Mouse (Mus musculus) intestine, postnatal 0 days (tissue): ENCODE measurements around the gene Suds3. TPM values are rescaled to one million over a fixed set of nuclear protein-coding genes. Genes with fewer than 3 reads are reported as not detected.

Source experiments
- ATAC-seq: fragments of 200-750 bp; cut with Nextera tagmentation; 2 replicates; pipeline ENCODE4 v1.8.0; 2017; ENCODE audit warnings: mild to moderate bottlenecking, moderate TSS enrichment, moderate library complexity
- H3K27ac ChIP-seq: fragments of 300-500 bp; sonication (generic); 2 replicates; pipeline ENCODE4 v1.5.1; 2014; ENCODE audit warnings: mild to moderate bottlenecking, low read depth, low read length, moderate library complexity
- H3K27me3 ChIP-seq: fragments of 300-500 bp; sonication (generic); replicated peaks from 2 replicates; pipeline ENCODE4 v1.6.1; 2014; ENCODE audit warnings: low read length, mixed read lengths; ENCODE audit not compliant: control insufficient read depth, insufficient read depth
- H3K36me3 ChIP-seq: fragments of 300-500 bp; sonication (generic); 2 replicates; pipeline ENCODE4 v1.6.1; 2014; ENCODE audit warnings: mild to moderate bottlenecking, moderate library complexity; ENCODE audit not compliant: control insufficient read depth, insufficient read depth
- H3K4me1 ChIP-seq: fragments of 300-500 bp; sonication (generic); replicated peaks from 2 replicates; pipeline ENCODE4 v1.6.1; 2014; ENCODE audit warnings: antibody characterized with exemption, low read length, mixed read lengths; ENCODE audit not compliant: control insufficient read depth, insufficient read depth
- H3K4me2 ChIP-seq: fragments of 300-500 bp; sonication (generic); replicated peaks from 2 replicates; pipeline ENCODE4 v1.6.1; 2014; ENCODE audit warnings: low read depth, mild to moderate bottlenecking, moderate library complexity
- H3K4me3 ChIP-seq: fragments of 300-500 bp; sonication (generic); 2 replicates; pipeline ENCODE4 v1.5.1; 2014; ENCODE audit warnings: low read depth, low read length
- H3K9ac ChIP-seq: fragments of 300-500 bp; sonication (generic); 2 replicates; pipeline ENCODE4 v1.6.1; 2014; ENCODE audit warnings: mild to moderate bottlenecking, low read depth, low read length
- H3K9me3 ChIP-seq: fragments of 300-500 bp; sonication (generic); 2 replicates; pipeline ENCODE4 v1.6.1; 2016; ENCODE audit warnings: mixed run types; ENCODE audit not compliant: control insufficient read depth
- CTCF ChIP-seq: sonication (generic); IDR thresholded peaks from 2 replicates; pipeline ENCODE4 v1.5.1; 2016; ENCODE audit warnings: low read depth, mild to moderate bottlenecking, control low read depth, antibody characterized with exemption, moderate library complexity
- WGBS: fragments of 180-500 bp; shearing (Covaris S2); extraction: QIAGEN DNeasy Blood & Tissue Kit; methylation state at CpG from one replicate; pipeline ENCODE4 v1.1.7; 2014; 5-methylcytosine and 5-hydroxymethylcytosine counted together
- polyA plus RNA-seq: library from polyadenylated mRNA; unstranded; fragments of >200 nt; fragmentation: Nextera tagmentation; extraction: Ambion mirVana; gene quantifications from 2 replicates; pipeline ENCODE4 v1.2.1, GENCODE M21; 2015

Gene Suds3
- polyA plus RNA-seq, 1 experiment from 2014 or later: 41.8 TPM

DNA sequence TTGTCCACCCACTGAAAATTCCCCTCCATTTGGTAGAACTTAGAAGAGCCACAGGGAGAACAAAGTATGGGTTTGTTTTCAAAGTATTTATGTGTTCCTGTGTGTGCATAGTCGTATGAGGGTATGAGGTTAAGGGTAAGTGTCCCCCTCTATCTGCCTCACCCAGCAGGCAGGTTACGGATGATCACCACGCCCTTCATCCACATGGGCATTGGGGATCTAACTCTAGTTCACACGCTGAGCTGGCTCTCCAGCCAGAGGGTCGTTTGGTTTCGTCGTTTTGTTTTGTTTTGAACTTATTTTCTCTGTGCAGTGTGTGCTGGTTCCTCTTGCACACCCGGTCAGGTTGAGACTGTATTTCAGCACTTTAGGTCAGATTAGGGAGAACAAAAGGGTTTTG lies 21.7 kb upstream of the Suds3 start:
- Histone ChIP-seq H3K4me3 (no peak overlapping the region), H3K27ac (peak overlapping the region; percentile 46; the same call in 1 of the 2 replicates), H3K4me1 (peaks cover 18% of the 10 kb centered on the region), H3K36me3 (no peaks in the 10 kb centered on the region), H3K4me2 (no peak overlapping the region; the same call in 1 of the 2 replicates), H3K9ac (0 out of 2 replicates have a peak overlapping the region, but pooled peaks have one; percentile 17), H3K9me3 (no peaks in the 10 kb centered on the region), H3K27me3 (no peaks in the 10 kb centered on the region)
- 44% methylated on average over 8 of the region's 8 CpGs for WGBS
- ATAC-seq: no peak
- TF ChIP-seq CTCF: no peak

DNA sequence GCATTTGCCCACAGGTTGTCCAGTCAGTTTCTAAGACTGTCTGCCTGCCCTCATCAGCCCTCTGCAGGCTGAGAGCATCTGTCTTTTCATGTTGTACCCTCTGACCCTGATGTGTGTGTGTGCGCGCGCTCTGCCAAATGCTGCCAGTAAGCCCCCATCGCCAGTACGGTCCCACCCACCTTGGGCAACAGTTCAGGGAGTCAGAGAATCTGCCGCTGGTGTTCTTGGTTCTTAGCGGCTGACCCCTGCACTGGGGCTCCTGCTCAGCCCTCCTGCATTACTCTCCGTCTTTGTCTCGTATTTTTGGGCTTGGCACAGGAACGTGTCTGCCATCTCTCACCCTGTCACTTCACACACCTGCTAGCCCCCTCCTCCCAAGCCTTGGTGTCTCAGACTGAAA lies 21.1 kb upstream of the Suds3 start:
- ATAC-seq: no peak
- H3K9ac ChIP-seq: no peak overlapping the region
- peaks cover 18% of the 10 kb centered on the region for H3K4me1 ChIP-seq
- TF ChIP-seq CTCF: no peak
- H3K9me3 ChIP-seq: no peaks in the 10 kb centered on the region
- 54% methylated on average over 10 of the region's 10 CpGs for WGBS
- H3K36me3 ChIP-seq: no peaks in the 10 kb centered on the region
- H3K4me2 ChIP-seq: no peak overlapping the region
- no peak overlapping the region for H3K4me3 ChIP-seq
- H3K27ac ChIP-seq: no peak overlapping the region
- H3K27me3 ChIP-seq: no peaks in the 10 kb centered on the region

GRCm38 (mm10) chr5:117136570-117136969 lies 20.7 kb upstream of the Suds3 start:
- WGBS: 84% methylated on average over 5 of the region's 5 CpGs
- Histone ChIP-seq H3K36me3 (no peaks in the 10 kb centered on the region), H3K4me3 (no peak overlapping the region), H3K4me1 (peaks cover 18% of the 10 kb centered on the region), H3K27ac (no peak overlapping the region), H3K27me3 (no peaks in the 10 kb centered on the region), H3K9me3 (no peaks in the 10 kb centered on the region), H3K4me2 (no peak overlapping the region), H3K9ac (no peak overlapping the region)
- no peak for TF ChIP-seq CTCF
- no peak for ATAC-seq

- 16% methylated on average over 9 of the region's 9 CpGs for WGBS
- Histone ChIP-seq H3K4me3 (no peak overlapping the region), H3K36me3 (no peaks in the 10 kb centered on the region), H3K27me3 (no peaks in the 10 kb centered on the region), H3K9ac (0 out of 2 replicates have a peak overlapping the region, but pooled peaks have one; percentile 17), H3K9me3 (no peaks in the 10 kb centered on the region), H3K4me2 (peak overlapping the region; percentile 52), H3K4me1 (peaks cover 18% of the 10 kb centered on the region), H3K27ac (no peak overlapping the region)
- no peak for ATAC-seq
- TF ChIP-seq CTCF: no peak
These were observed 20.0 kb upstream of the Suds3 start for GRCm38 (mm10) chr5:117135869-117136268.

DNA sequence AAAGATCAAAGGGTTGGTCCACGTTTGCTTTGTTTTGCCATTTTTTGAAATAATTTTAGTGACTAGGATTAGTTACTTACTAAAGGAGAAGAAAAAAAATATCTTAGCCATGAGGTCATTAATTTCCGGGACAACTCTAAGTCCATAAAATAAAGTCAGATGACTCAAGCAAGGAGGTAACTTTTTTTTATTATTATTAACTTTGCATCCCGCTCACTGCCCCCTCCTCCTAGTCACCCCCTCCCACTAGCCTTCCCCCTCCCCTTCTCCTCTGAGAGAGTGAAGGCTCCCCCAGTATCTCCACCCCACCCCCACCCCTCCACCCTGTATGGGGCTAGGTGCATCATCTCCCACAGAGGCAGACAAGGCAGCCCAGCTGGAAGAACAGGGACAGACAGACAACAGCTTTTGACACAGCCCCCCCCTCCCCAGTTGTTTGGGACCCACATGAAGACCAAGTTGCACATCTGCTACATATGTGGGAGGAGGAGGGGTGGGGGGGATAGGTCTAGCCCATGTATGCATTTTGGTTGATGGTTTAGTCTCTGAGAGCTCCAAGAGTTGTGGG lies 19.1 kb upstream of the Suds3 start:
- Histone ChIP-seq H3K9ac (0 out of 2 replicates have a peak overlapping the region, but pooled peaks have one; percentile 17), H3K27ac (peak overlapping the region; percentile 81), H3K4me1 (peaks cover 18% of the 10 kb centered on the region), H3K9me3 (no peaks in the 10 kb centered on the region), H3K27me3 (no peaks in the 10 kb centered on the region), H3K36me3 (no peaks in the 10 kb centered on the region), H3K4me3 (peak overlapping the region; percentile 13; the same call in 1 of the 2 replicates), H3K4me2 (peak overlapping the region; percentile 52)
- 0 out of 2 replicates have a peak, but pooled peaks have one; percentile 4 for ATAC-seq
- no peak for TF ChIP-seq CTCF
- 17% methylated on average over 3 of the region's 3 CpGs for WGBS

DNA sequence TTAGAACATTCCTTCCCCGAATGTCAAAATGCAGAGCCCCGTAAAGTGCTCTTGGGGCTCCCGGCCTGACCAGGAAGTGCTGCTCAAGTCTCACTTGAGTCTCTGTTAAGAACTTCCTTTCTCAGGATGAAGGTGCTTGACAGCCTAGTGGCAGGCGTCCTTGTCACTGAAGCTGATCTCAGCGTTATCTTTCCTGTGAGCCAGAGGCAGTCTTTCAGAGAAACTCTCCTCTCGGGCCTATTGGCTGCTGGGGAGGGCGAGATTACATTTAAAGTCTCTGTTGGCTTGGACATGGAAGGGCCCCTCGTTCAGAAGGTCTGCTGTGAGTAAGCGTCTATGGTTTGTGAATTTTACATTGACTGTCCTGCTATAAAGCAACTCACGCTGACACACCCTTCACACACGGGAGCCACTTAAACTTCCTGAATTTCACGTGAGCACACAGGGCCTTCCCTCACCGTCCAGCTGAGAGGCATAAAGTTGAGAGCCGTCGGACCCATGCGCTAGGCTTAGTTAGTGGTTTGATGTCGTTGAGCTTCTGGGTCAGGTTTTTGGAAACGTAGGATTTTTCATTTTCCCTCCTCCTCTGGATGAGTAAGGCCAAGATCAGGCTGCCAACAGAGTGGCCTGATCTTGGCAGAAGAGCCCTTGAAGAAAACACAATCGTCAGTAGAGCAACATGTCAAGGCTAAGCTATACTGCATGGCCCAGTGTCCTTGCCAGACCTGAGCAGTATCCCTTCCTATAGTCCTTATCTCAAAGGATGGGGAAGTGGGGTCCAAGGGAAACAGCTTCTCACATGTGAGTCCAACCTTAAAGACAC lies 18.4 kb upstream of the Suds3 start:
- Histone ChIP-seq H3K4me2 (peak overlapping the region; percentile 63), H3K9me3 (no peaks in the 10 kb centered on the region), H3K27ac (peak overlapping the region; percentile 81), H3K36me3 (no peaks in the 10 kb centered on the region), H3K4me3 (peak overlapping the region; percentile 27), H3K9ac (peak overlapping the region; percentile 11; the same call in 1 of the 2 replicates), H3K27me3 (no peaks in the 10 kb centered on the region), H3K4me1 (peaks cover 15% of the 10 kb centered on the region)
- WGBS: 23% methylated on average over 19 of the region's 19 CpGs
- peak; percentile 58 for ATAC-seq
- TF ChIP-seq CTCF: no peak
